Comparison of ENCODE assay signal across 25 mouse cellular contexts in the genomic region with DNA sequence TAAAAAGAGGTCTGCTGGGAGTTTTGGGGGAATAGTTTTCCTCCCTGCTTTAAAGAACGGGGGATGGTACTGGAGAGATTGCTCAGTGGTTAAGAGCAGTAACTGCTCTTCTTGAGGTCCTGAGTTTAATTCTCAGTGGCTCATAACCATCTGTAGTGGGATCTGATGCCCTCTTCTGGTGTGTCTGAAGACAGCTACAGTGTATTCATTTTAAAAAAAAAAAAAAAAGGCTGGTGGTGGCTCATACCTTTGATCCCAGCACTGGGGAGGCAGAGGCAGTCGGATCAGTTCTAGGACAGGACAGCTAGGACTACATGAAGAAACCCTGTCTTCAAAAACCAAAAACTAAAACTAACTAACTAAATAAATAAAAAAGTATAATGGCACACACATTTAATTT. TPM values are rescaled to one million over a fixed set of nuclear protein-coding genes. Genes with fewer than 3 reads are reported as not detected.
"Had no signal": no experiment of that assay in that cellular context is flagged by ENCODE, and none has a peak within 500 bp of the region (broad histone marks: within the 10 kb centered on the region; RNA-seq: fewer than 3 reads in every experiment).

No protein-coding gene starts in this region.

- H3K4me3 ChIP-seq: midbrain, embryonic 10.5 days; midbrain, embryonic 12.5 days; myocyte; neural tube, embryonic 13.5 days; neural tube, embryonic 15.5 days had no signal

- H3K9ac ChIP-seq: lung, embryonic 14.5 days; midbrain, embryonic 12.5 days; neural tube, embryonic 13.5 days; neural tube, embryonic 15.5 days had no signal

- H3K27ac ChIP-seq: midbrain, embryonic 10.5 days; midbrain, embryonic 12.5 days; neural tube, embryonic 13.5 days; neural tube, embryonic 15.5 days had no signal

- ATAC-seq: midbrain, embryonic 16.5 days had no signal

- H3K4me2 ChIP-seq: lung, embryonic 14.5 days; midbrain, embryonic 12.5 days; neural tube, embryonic 13.5 days; neural tube, embryonic 15.5 days had no signal

- DNase-seq: lung, adult 18-20 months; lung, postnatal 4 days; midbrain, embryonic 14.5 days; retina, postnatal 1 day; right cerebral cortex, adult 18-20 months; right cerebral cortex, postnatal 25 days; right cerebral cortex, postnatal 4 days; spleen, adult 18-20 months; thymus, adult 18-20 months; thymus, postnatal 14 days; thymus, postnatal 36 days had no signal

- H3K36me3 ChIP-seq: midbrain, embryonic 10.5 days; midbrain, embryonic 12.5 days; neural tube, embryonic 13.5 days; neural tube, embryonic 15.5 days had no signal

- H3K9me3 ChIP-seq: midbrain, embryonic 10.5 days; midbrain, embryonic 12.5 days; neural tube, embryonic 13.5 days; neural tube, embryonic 15.5 days had no signal

RNA-seq across cellular contexts. Expression of a gene that starts 5.9 kb away (rescaled TPM):
- total RNA-seq: megakaryocyte, adult 5-6 weeks; megakaryocyte-erythroid progenitor cell, adult 5-6 weeks had no signal
- polyA plus RNA-seq: liver, embryonic 16.5 days; lung, embryonic 14.5 days; lung, embryonic 16.5 days; midbrain, embryonic 10.5 days; midbrain, embryonic 12.5 days; midbrain, embryonic 14.5 days; midbrain, embryonic 16.5 days; myocyte; neural tube, embryonic 11.5 days; neural tube, embryonic 13.5 days; neural tube, embryonic 15.5 days; small intestine, adult 2 months; thymus, postnatal 0 days had no signal
